Mouse (Mus musculus): ENCODE measurements around the gene Gtf2ird1. TPM values are rescaled to one million over a fixed set of nuclear protein-coding genes. Genes with fewer than 3 reads are reported as not detected.
A peak's percentile ranks its signal among the peaks of the same experiment; 100 is the strongest.

Gene Gtf2ird1
- polyA plus RNA-seq (2014; fragmentation: Nextera tagmentation; extraction: Ambion mirVana) = 75.6 and 79.9 TPM in 2 replicates

- peak; percentile 75 for DNase-seq (ENCODE audit: low spot score)
- under 1% methylated on average over 29 of the region's 44 CpGs for WGBS
- peak; percentile 72 for ATAC-seq (ENCODE audit: insufficient read depth, low FRiP score, low TSS enrichment)
These were observed at the start of gene Gtf2ird1 for GRCm38 (mm10) chr5:134456503-134456962. Gene Gtf2ird1, minus strand, starts transcription at chr5:134456716.

GRCm38 (mm10) chr5:134505810-134506292 lies 49.3 kb upstream of the Gtf2ird1 start:
- peak; percentile 52 for ATAC-seq (ENCODE audit: insufficient read depth, low FRiP score, low TSS enrichment)
- WGBS = 65% methylated on average over 9 of the region's 9 CpGs
- Histone ChIP-seq H3K27me3 (ENCODE audit: control insufficient read depth, insufficient read depth, low read length) (no peaks in the 10 kb centered on the region), H3K9me3 (ENCODE audit: control insufficient read depth, low read length) (no peaks in the 10 kb centered on the region), H3K4me1 (ENCODE audit: control insufficient read depth, insufficient read depth, low read length) (no peaks in the 10 kb centered on the region), H3K9ac (ENCODE audit: low read length) (no peak overlapping the region), H3K4me3 (ENCODE audit: low read depth, low read length) (no peak overlapping the region), H3K36me3 (ENCODE audit: control insufficient read depth, insufficient read depth, low read length) (peaks cover 26% of the 10 kb centered on the region), H3K27ac (ENCODE audit: low read depth, low read length) (no peak overlapping the region), H3K4me2 (ENCODE audit: low read depth) (no peak overlapping the region)
- no peak for DNase-seq (ENCODE audit: low spot score)

More at GRCm38 (mm10) chr5:134456503-134456962, at the start of gene Gtf2ird1:
- peak within 1 kb of the TSS; percentile 78 for H3K4me2 ChIP-seq (ENCODE audit: low read depth)
- peak within 1 kb of the TSS; percentile 59 for H3K4me3 ChIP-seq (ENCODE audit: low read depth, low read length)
- H3K36me3 ChIP-seq (ENCODE audit: control insufficient read depth, insufficient read depth, low read length) = no peaks in the 10 kb centered on the region; the same call in 1 of the 2 replicates
- peaks cover 11% of the 10 kb centered on the region for H3K4me1 ChIP-seq (ENCODE audit: control insufficient read depth, insufficient read depth, low read length)
- H3K9ac ChIP-seq (ENCODE audit: low read length) = peak within 1 kb of the TSS; percentile 88
- peak within 1 kb of the TSS; percentile 76 for H3K27ac ChIP-seq (ENCODE audit: low read depth, low read length)
- H3K27me3 ChIP-seq (ENCODE audit: control insufficient read depth, insufficient read depth, low read length) = no peaks in the 10 kb centered on the region
- no peaks in the 10 kb centered on the region for H3K9me3 ChIP-seq (ENCODE audit: control insufficient read depth, low read length)

- WGBS = 93% methylated on average over 18 of the region's 18 CpGs
- no peak for DNase-seq (ENCODE audit: low spot score)
- no peak overlapping the region for H3K27ac ChIP-seq (ENCODE audit: low read depth, low read length)
- H3K9me3 ChIP-seq (ENCODE audit: control insufficient read depth, low read length) = no peaks in the 10 kb centered on the region
- no peak overlapping the region for H3K4me2 ChIP-seq (ENCODE audit: low read depth)
- peaks cover 27% of the 10 kb centered on the region for H3K36me3 ChIP-seq (ENCODE audit: control insufficient read depth, insufficient read depth, low read length)
- no peak for ATAC-seq (ENCODE audit: insufficient read depth, low FRiP score, low TSS enrichment)
- no peaks in the 10 kb centered on the region for H3K27me3 ChIP-seq (ENCODE audit: control insufficient read depth, insufficient read depth, low read length)
- no peaks in the 10 kb centered on the region for H3K4me1 ChIP-seq (ENCODE audit: control insufficient read depth, insufficient read depth, low read length)
- no peak overlapping the region for H3K9ac ChIP-seq (ENCODE audit: low read length)
- no peak overlapping the region for H3K4me3 ChIP-seq (ENCODE audit: low read depth, low read length)
These were observed 46.1 kb upstream of the Gtf2ird1 start for GRCm38 (mm10) chr5:134502591-134502990.

- no peak overlapping the region for H3K9ac ChIP-seq (ENCODE audit: low read length)
- no peak overlapping the region for H3K4me3 ChIP-seq (ENCODE audit: low read depth, low read length)
- DNase-seq (ENCODE audit: low spot score) (no peak), ATAC-seq (ENCODE audit: insufficient read depth, low FRiP score, low TSS enrichment) (no peak)
- 85% methylated on average over 9 of the region's 9 CpGs for WGBS
- peaks cover 36% of the 10 kb centered on the region for H3K36me3 ChIP-seq (ENCODE audit: control insufficient read depth, insufficient read depth, low read length)
- H3K4me1 ChIP-seq (ENCODE audit: control insufficient read depth, insufficient read depth, low read length) = no peaks in the 10 kb centered on the region
- no peak overlapping the region for H3K27ac ChIP-seq (ENCODE audit: low read depth, low read length)
- H3K27me3 ChIP-seq (ENCODE audit: control insufficient read depth, insufficient read depth, low read length) = no peaks in the 10 kb centered on the region
- H3K4me2 ChIP-seq (ENCODE audit: low read depth) = no peak overlapping the region
- no peaks in the 10 kb centered on the region for H3K9me3 ChIP-seq (ENCODE audit: control insufficient read depth, low read length)
These were observed 44.9 kb upstream of the Gtf2ird1 start for GRCm38 (mm10) chr5:134501453-134501852.

- Histone ChIP-seq H3K9me3 (ENCODE audit: control insufficient read depth, low read length) (no peaks in the 10 kb centered on the region), H3K4me3 (ENCODE audit: low read depth, low read length) (no peak overlapping the region), H3K4me1 (ENCODE audit: control insufficient read depth, insufficient read depth, low read length) (no peaks in the 10 kb centered on the region), H3K9ac (ENCODE audit: low read length) (no peak overlapping the region), H3K27me3 (ENCODE audit: control insufficient read depth, insufficient read depth, low read length) (no peaks in the 10 kb centered on the region), H3K4me2 (ENCODE audit: low read depth) (no peak overlapping the region), H3K36me3 (ENCODE audit: control insufficient read depth, insufficient read depth, low read length) (peaks cover 37% of the 10 kb centered on the region), H3K27ac (ENCODE audit: low read depth, low read length) (no peak overlapping the region)
- DNase-seq (ENCODE audit: low spot score) (no peak), ATAC-seq (ENCODE audit: insufficient read depth, low FRiP score, low TSS enrichment) (no peak)
- 92% methylated on average over 3 of the region's 3 CpGs for WGBS
These were observed 44.2 kb upstream of the Gtf2ird1 start for GRCm38 (mm10) chr5:134500681-134501080.

GRCm38 (mm10) chr5:134500062-134500461 lies 43.5 kb upstream of the Gtf2ird1 start:
- no peaks in the 10 kb centered on the region for H3K9me3 ChIP-seq (ENCODE audit: control insufficient read depth, low read length)
- no peaks in the 10 kb centered on the region for H3K27me3 ChIP-seq (ENCODE audit: control insufficient read depth, insufficient read depth, low read length)
- DNase-seq (ENCODE audit: low spot score) (peak; percentile 53), ATAC-seq (ENCODE audit: insufficient read depth, low FRiP score, low TSS enrichment) (no peak)
- no peak overlapping the region for H3K27ac ChIP-seq (ENCODE audit: low read depth, low read length)
- H3K4me1 ChIP-seq (ENCODE audit: control insufficient read depth, insufficient read depth, low read length) = no peaks in the 10 kb centered on the region
- H3K36me3 ChIP-seq (ENCODE audit: control insufficient read depth, insufficient read depth, low read length) = peaks cover 37% of the 10 kb centered on the region
- H3K4me3 ChIP-seq (ENCODE audit: low read depth, low read length) = no peak overlapping the region
- H3K9ac ChIP-seq (ENCODE audit: low read length) = no peak overlapping the region
- no peak overlapping the region for H3K4me2 ChIP-seq (ENCODE audit: low read depth)
- 81% methylated on average over 4 of the region's 4 CpGs for WGBS

GRCm38 (mm10) chr5:134497026-134497425 lies 40.5 kb upstream of the Gtf2ird1 start:
- Histone ChIP-seq H3K27ac (ENCODE audit: low read depth, low read length) (no peak overlapping the region), H3K4me1 (ENCODE audit: control insufficient read depth, insufficient read depth, low read length) (no peaks in the 10 kb centered on the region), H3K4me3 (ENCODE audit: low read depth, low read length) (no peak overlapping the region), H3K9me3 (ENCODE audit: control insufficient read depth, low read length) (no peaks in the 10 kb centered on the region), H3K36me3 (ENCODE audit: control insufficient read depth, insufficient read depth, low read length) (peaks cover 23% of the 10 kb centered on the region), H3K27me3 (ENCODE audit: control insufficient read depth, insufficient read depth, low read length) (no peaks in the 10 kb centered on the region), H3K4me2 (ENCODE audit: low read depth) (no peak overlapping the region), H3K9ac (ENCODE audit: low read length) (no peak overlapping the region)
- DNase-seq (ENCODE audit: low spot score) (no peak), ATAC-seq (ENCODE audit: insufficient read depth, low FRiP score, low TSS enrichment) (no peak)
- WGBS = 88% methylated on average over 5 of the region's 5 CpGs

- Histone ChIP-seq H3K9ac (ENCODE audit: low read length) (no peak overlapping the region), H3K4me1 (ENCODE audit: control insufficient read depth, insufficient read depth, low read length) (no peaks in the 10 kb centered on the region), H3K4me3 (ENCODE audit: low read depth, low read length) (no peak overlapping the region), H3K36me3 (ENCODE audit: control insufficient read depth, insufficient read depth, low read length) (peaks cover 17% of the 10 kb centered on the region), H3K9me3 (ENCODE audit: control insufficient read depth, low read length) (no peaks in the 10 kb centered on the region), H3K27me3 (ENCODE audit: control insufficient read depth, insufficient read depth, low read length) (no peaks in the 10 kb centered on the region), H3K27ac (ENCODE audit: low read depth, low read length) (no peak overlapping the region), H3K4me2 (ENCODE audit: low read depth) (no peak overlapping the region)
- DNase-seq (ENCODE audit: low spot score) (no peak), ATAC-seq (ENCODE audit: insufficient read depth, low FRiP score, low TSS enrichment) (no peak)
- 87% methylated on average over 4 of the region's 4 CpGs for WGBS
These were observed 39.3 kb upstream of the Gtf2ird1 start for GRCm38 (mm10) chr5:134495796-134496195.

- H3K36me3 ChIP-seq (ENCODE audit: control insufficient read depth, insufficient read depth, low read length) = peaks cover 26% of the 10 kb centered on the region
- H3K4me1 ChIP-seq (ENCODE audit: control insufficient read depth, insufficient read depth, low read length) = no peaks in the 10 kb centered on the region
- H3K4me2 ChIP-seq (ENCODE audit: low read depth) = no peak overlapping the region
- no peak overlapping the region for H3K9ac ChIP-seq (ENCODE audit: low read length)
- no peak overlapping the region for H3K4me3 ChIP-seq (ENCODE audit: low read depth, low read length)
- DNase-seq (ENCODE audit: low spot score) (peak; percentile 86), ATAC-seq (ENCODE audit: insufficient read depth, low FRiP score, low TSS enrichment) (peak; percentile 27; the same call in 1 of the 2 replicates)
- no peak overlapping the region for H3K27ac ChIP-seq (ENCODE audit: low read depth, low read length)
- H3K27me3 ChIP-seq (ENCODE audit: control insufficient read depth, insufficient read depth, low read length) = no peaks in the 10 kb centered on the region
- H3K9me3 ChIP-seq (ENCODE audit: control insufficient read depth, low read length) = no peaks in the 10 kb centered on the region
- 58% methylated on average over 11 of the region's 11 CpGs for WGBS
These were observed 37.6 kb upstream of the Gtf2ird1 start for GRCm38 (mm10) chr5:134494142-134494541.

Measured in neural tube, embryonic 11.5 days (tissue).